Mouse (Mus musculus) small intestine, adult 2 months (tissue): Measurements from ENCODE around the gene St6galnac3. TPM values are rescaled to one million over a fixed set of nuclear protein-coding genes. Genes with fewer than 3 reads are reported as not detected.

Experiments
- H3K27ac ChIP-seq: fragments of 200-500 bp; 2 replicates; pipeline ENCODE4 v1.5.1; 2012; ENCODE audit warnings: low read depth, low read length, control low read depth, inconsistent platforms; ENCODE audit not compliant: insufficient read depth
- H3K27me3 ChIP-seq: fragments of 200-500 bp; 2 replicates; pipeline ENCODE4 v1.6.1; 2012; ENCODE audit warnings: mild to moderate bottlenecking, moderate library complexity, low read length, inconsistent platforms; ENCODE audit not compliant: control insufficient read depth, insufficient read depth
- H3K36me3 ChIP-seq: fragments of 200-500 bp; 2 replicates; pipeline ENCODE4 v1.6.1; 2012; ENCODE audit warnings: mild to moderate bottlenecking, low read length, control low read depth, inconsistent platforms; ENCODE audit not compliant: control insufficient read depth, insufficient read depth
- H3K4me1 ChIP-seq: fragments of 200-500 bp; 2 replicates; pipeline ENCODE4 v1.6.1; 2012; ENCODE audit warnings: low read length, inconsistent platforms, mixed read lengths; ENCODE audit not compliant: control insufficient read depth, insufficient read depth, insufficient read length
- H3K4me3 ChIP-seq: fragments of 200-500 bp; 2 replicates; pipeline ENCODE4 v1.5.1; 2012; ENCODE audit warnings: low read depth, mild to moderate bottlenecking, control low read depth, inconsistent platforms, low read length, moderate library complexity
- CTCF ChIP-seq: fragments of 200-500 bp; IDR thresholded peaks from 2 replicates; pipeline ENCODE4 v1.5.1; 2012; ENCODE audit warnings: low read depth, mild to moderate bottlenecking, control low read depth, inconsistent platforms, low read length, moderate library complexity, mixed read lengths; ENCODE audit not compliant: insufficient replicate concordance, insufficient read length; ENCODE audit errors: extremely low read depth
- POLR2A ChIP-seq: fragments of 200-500 bp; IDR thresholded peaks from 2 replicates; pipeline ENCODE4 v1.6.1; 2012; ENCODE audit warnings: low read depth, mild to moderate bottlenecking, control low read depth, inconsistent platforms, low read length, moderate library complexity
- WGBS: fragments of 180-500 bp; shearing (Covaris S2); methylation state at CpG from one replicate; pipeline ENCODE4 v1.1.7; 2018; 5-methylcytosine and 5-hydroxymethylcytosine counted together
- polyA plus RNA-seq: library from polyadenylated mRNA; depleted of rRNA; stranded (reverse); fragments of >200 nt; gene quantifications from 2 replicates; pipeline ENCODE4 v1.2.3, GENCODE M21; 2012

Gene St6galnac3
- polyA plus RNA-seq, 1 experiment: 1.1 TPM

DNA sequence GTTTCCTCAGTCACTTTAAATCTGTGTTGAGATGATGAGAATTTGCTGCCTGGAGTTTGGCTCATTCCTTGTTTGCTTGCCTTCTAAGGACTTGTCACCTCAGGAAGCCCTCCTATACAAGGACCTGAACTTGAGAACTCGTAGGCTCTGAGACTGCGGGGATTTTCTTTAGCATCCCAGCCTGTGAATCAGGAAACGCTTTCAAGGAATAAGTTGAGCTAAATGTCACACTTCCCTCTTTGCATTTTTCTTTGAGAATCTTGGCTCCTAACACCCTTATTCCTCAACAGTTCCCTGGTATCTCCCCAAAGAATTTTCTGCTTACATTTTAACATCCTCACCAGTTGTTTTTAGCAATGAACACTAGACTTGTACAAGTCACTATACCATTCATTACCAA, 539.9 kb downstream of the St6galnac3 start:
- Histone ChIP-seq H3K4me1 (no peaks in the 10 kb centered on the region), H3K4me3 (no peak overlapping the region), H3K27me3 (no peaks in the 10 kb centered on the region), H3K27ac (no peak overlapping the region), H3K36me3 (no peaks in the 10 kb centered on the region)
- TF ChIP-seq CTCF (no peak), POLR2A (no peak)
- WGBS: 72% methylated on average over 3 of the region's 3 CpGs

DNA sequence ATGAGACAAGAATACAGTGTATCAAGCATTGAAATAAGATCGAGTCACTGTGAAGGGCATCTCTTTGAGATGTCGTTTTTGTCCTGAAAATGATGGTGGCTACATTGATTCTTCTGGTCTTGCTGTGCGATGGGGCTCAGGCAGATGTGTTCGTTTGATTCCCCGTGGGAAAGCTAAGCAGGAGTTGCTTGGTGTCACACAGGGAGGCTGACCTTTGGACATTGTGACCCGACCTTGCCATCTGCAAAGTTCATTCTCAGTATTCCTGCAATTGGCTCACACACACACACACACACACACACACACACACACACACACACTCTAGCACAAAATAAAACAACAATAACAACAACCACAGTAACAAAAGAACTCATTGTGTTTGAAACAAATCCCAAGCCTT, 543.7 kb downstream of the St6galnac3 start:
- 69% methylated on average over 6 of the region's 6 CpGs for WGBS
- H3K4me1 ChIP-seq: no peaks in the 10 kb centered on the region
- H3K27me3 ChIP-seq: no peaks in the 10 kb centered on the region
- no peak overlapping the region for H3K27ac ChIP-seq
- H3K36me3 ChIP-seq: no peaks in the 10 kb centered on the region
- no peak overlapping the region for H3K4me3 ChIP-seq
- no peak for TF ChIP-seq CTCF
- TF ChIP-seq POLR2A: no peak

DNA sequence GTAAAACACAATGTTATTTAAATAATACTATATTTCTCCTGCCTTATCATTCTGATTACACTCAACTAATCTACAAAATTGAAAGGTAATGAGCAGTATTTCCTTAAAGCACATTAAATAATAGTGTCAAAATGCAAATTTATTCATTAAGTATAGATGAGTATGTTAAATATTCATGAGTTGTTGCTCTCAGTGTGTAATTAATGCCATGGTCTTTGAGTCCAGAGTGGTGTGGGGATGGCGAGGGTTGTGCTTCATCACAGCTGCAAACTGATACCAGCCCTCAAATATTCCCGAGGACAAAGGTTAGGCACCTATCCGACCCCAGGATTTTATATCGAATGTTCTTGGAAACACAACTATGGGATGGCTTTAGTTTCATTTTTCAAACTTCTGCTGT, 548.2 kb downstream of the St6galnac3 start:
- WGBS: 71% methylated on average over 4 of the region's 4 CpGs
- H3K4me1 ChIP-seq: no peaks in the 10 kb centered on the region
- no peak overlapping the region for H3K4me3 ChIP-seq
- H3K27ac ChIP-seq: no peak overlapping the region
- no peaks in the 10 kb centered on the region for H3K36me3 ChIP-seq
- TF ChIP-seq POLR2A: no peak
- TF ChIP-seq CTCF: no peak
- H3K27me3 ChIP-seq: no peaks in the 10 kb centered on the region

DNA sequence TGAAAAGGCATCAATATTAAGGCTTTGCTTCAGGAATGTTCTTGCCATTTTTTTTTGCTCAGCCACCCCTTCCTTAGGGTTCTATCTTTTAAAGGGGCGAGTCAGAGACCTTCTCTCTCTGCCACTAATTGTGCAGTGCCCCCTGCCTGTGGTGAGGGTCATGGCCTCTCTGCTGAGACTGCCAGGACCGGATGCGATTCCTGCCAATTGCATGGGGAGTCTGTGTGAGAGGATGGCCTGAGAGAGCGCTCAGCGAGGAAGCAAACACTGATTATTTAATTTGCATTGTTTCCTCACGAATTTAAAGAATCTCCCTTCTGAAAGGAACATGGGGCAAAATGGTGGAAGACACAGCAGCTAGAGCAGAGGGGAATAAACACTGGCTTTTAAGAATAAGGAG, 548.6 kb downstream of the St6galnac3 start:
- no peak overlapping the region for H3K4me3 ChIP-seq
- WGBS: 58% methylated on average over 6 of the region's 6 CpGs
- H3K27me3 ChIP-seq: no peaks in the 10 kb centered on the region
- no peaks in the 10 kb centered on the region for H3K36me3 ChIP-seq
- H3K4me1 ChIP-seq: no peaks in the 10 kb centered on the region
- no peak overlapping the region for H3K27ac ChIP-seq
- TF ChIP-seq POLR2A (no peak), CTCF (no peak)

DNA sequence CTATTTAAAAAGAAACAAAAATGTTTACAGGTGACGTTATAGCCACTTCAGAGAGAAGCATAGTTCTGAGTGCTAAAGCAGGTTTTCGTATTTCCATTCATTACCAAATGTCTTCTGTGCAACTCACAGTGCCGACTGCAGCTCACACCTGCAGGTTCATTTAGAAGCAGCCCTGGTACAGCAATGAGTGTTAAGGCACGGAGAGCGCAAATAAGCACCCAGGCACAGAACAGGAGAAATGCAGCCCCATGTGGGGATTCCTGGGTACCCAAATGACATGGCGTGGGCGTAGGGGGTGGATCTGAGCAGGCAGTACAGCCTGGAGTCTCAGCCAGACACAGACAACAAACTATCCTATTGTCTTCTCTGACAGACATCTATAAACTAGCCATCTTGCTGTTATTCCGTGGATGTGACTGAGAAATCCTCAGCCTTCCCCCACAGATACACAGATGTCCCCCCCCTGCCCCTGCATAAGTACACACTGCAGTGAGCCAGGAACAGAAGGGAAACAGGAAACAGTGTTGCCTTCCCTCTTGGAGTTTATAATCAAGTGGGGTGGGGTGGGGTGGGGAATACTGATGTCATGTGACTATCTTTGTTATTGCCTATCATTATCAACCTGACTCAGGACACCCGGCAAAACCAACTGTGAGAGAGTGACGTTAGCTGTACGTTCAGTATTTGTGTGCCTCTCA, 550.5 kb downstream of the St6galnac3 start:
- WGBS: 69% methylated on average over 11 of the region's 11 CpGs
- H3K27me3 ChIP-seq: no peaks in the 10 kb centered on the region
- H3K4me3 ChIP-seq: no peak overlapping the region
- H3K36me3 ChIP-seq: no peaks in the 10 kb centered on the region
- H3K4me1 ChIP-seq: no peaks in the 10 kb centered on the region
- H3K27ac ChIP-seq: no peak overlapping the region
- TF ChIP-seq CTCF: no peak
- TF ChIP-seq POLR2A: no peak

DNA sequence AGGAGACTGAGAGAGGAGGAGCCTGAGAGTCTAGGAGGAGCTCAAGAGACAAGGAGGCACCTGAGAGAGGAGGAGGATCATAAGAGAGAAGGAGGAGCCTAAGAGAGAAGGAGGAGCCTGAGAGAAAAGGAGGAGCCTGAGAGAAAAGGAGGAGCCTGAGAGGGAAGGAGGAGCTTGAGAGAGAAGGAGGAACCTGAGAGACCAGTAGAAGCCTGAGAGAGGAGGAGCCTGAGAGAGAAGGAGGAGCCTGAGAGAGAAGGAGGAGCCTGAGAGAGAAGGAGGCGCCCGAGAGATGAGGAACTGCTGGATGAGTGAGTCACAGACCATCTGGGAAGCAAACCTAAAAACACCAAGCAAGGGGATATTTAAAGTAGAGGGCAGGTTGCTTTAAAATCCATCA, 551.4 kb downstream of the St6galnac3 start:
- H3K4me1 ChIP-seq: no peaks in the 10 kb centered on the region
- no peak overlapping the region for H3K4me3 ChIP-seq
- TF ChIP-seq POLR2A (no peak), CTCF (no peak)
- WGBS: 68% methylated on average over 2 of the region's 2 CpGs
- no peaks in the 10 kb centered on the region for H3K36me3 ChIP-seq
- no peaks in the 10 kb centered on the region for H3K27me3 ChIP-seq
- no peak overlapping the region for H3K27ac ChIP-seq

DNA sequence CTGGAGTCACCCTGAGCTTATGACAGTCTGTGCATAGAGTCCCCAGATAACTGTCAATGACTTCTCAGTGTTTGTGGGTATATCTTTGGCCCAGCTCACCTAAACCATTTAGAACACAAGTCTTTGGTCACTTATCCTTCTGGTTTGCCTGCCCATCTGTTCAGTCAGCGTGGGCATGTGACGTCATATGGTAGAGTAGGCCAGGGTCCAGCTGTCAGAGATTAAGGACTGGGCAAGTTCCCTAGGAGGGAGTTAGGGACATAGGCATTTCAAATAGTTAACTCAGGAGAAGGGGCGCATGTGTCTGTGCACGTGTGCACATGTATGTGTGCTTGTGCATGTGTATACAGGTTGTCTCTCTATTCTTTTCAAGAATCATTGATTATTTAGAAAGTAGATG, 554.8 kb downstream of the St6galnac3 start:
- Histone ChIP-seq H3K27me3 (no peaks in the 10 kb centered on the region), H3K4me1 (no peaks in the 10 kb centered on the region), H3K4me3 (no peak overlapping the region), H3K27ac (no peak overlapping the region), H3K36me3 (no peaks in the 10 kb centered on the region)
- 92% methylated on average over 4 of the region's 4 CpGs for WGBS
- TF ChIP-seq CTCF (no peak), POLR2A (no peak)
